Mouse (Mus musculus): Measurements from ENCODE around the gene Sf1. TPM values are rescaled to one million over a fixed set of nuclear protein-coding genes. Genes with fewer than 3 reads are reported as not detected.
A peak's percentile ranks its signal among the peaks of the same experiment; 100 is the strongest.

The Sf1 gene
- polyA plus RNA-seq, 1 experiment = 136 TPM

- H3K4me3 ChIP-seq (replicated peaks; ENCODE audit: extremely low read depth, low read depth, low read length) = peak overlapping the region; percentile 51
- H3K4me1 ChIP-seq (ENCODE audit: control insufficient read depth, insufficient read depth, low read length) = no peaks in the 10 kb centered on the region
- no peak for DNase-seq
- WGBS = 31% methylated on average over 16 of the region's 16 CpGs
- TF ChIP-seq CTCF (IDR thresholded peaks at IDR 0.05; ENCODE audit: insufficient read depth, low read length) (no peak), POLR2A (IDR thresholded peaks at IDR 0.05; ENCODE audit: borderline replicate concordance, extremely low read depth, low read depth, low read length) (0 out of 2 replicates have a peak, but pooled peaks have one; percentile 23)
Measured at GRCm38 (mm10) chr19:6389803-6390202, 26.3 kb downstream of the Sf1 start.

- no peaks in the 10 kb centered on the region for H3K4me1 ChIP-seq (ENCODE audit: control insufficient read depth, insufficient read depth, low read length)
- 64% methylated on average over 6 of the region's 6 CpGs for WGBS
- TF ChIP-seq POLR2A (IDR thresholded peaks at IDR 0.05; ENCODE audit: borderline replicate concordance, extremely low read depth, low read depth, low read length) (no peak), CTCF (IDR thresholded peaks at IDR 0.05; ENCODE audit: insufficient read depth, low read length) (no peak)
- H3K4me3 ChIP-seq (replicated peaks; ENCODE audit: extremely low read depth, low read depth, low read length) = no peak overlapping the region
- no peak for DNase-seq
Measured at GRCm38 (mm10) chr19:6390251-6390650, 26.8 kb downstream of the Sf1 start.

- DNase-seq = no peak
- no peak overlapping the region for H3K4me3 ChIP-seq (replicated peaks; ENCODE audit: extremely low read depth, low read depth, low read length)
- 0 out of 2 replicates have a peak, but pooled peaks have one; percentile 3 for TF ChIP-seq CTCF (IDR thresholded peaks at IDR 0.05; ENCODE audit: insufficient read depth, low read length)
- no peak for TF ChIP-seq POLR2A (IDR thresholded peaks at IDR 0.05; ENCODE audit: borderline replicate concordance, extremely low read depth, low read depth, low read length)
- H3K4me1 ChIP-seq (ENCODE audit: control insufficient read depth, insufficient read depth, low read length) = no peaks in the 10 kb centered on the region
- WGBS = 90% methylated on average over 14 of the region's 14 CpGs
Measured at GRCm38 (mm10) chr19:6392743-6393393, 29.4 kb downstream of the Sf1 start.

- H3K4me1 ChIP-seq (ENCODE audit: control insufficient read depth, insufficient read depth, low read length) = no peaks in the 10 kb centered on the region
- no peak for DNase-seq
- TF ChIP-seq POLR2A (IDR thresholded peaks at IDR 0.05; ENCODE audit: borderline replicate concordance, extremely low read depth, low read depth, low read length) (no peak), CTCF (IDR thresholded peaks at IDR 0.05; ENCODE audit: insufficient read depth, low read length) (no peak)
- no peak overlapping the region for H3K4me3 ChIP-seq (replicated peaks; ENCODE audit: extremely low read depth, low read depth, low read length)
- WGBS = 89% methylated on average over 16 of the region's 16 CpGs
Measured at GRCm38 (mm10) chr19:6393637-6394036, 30.1 kb downstream of the Sf1 start.

- TF ChIP-seq POLR2A (IDR thresholded peaks at IDR 0.05; ENCODE audit: borderline replicate concordance, extremely low read depth, low read depth, low read length) = no peak
- TF ChIP-seq CTCF (IDR thresholded peaks at IDR 0.05; ENCODE audit: insufficient read depth, low read length) = no peak
- 87% methylated on average over 5 of the region's 5 CpGs for WGBS
- Histone ChIP-seq H3K4me3 (replicated peaks; ENCODE audit: extremely low read depth, low read depth, low read length) (no peak overlapping the region), H3K4me1 (ENCODE audit: control insufficient read depth, insufficient read depth, low read length) (peaks cover 3% of the 10 kb centered on the region; the same call in 1 of the 2 replicates)
- no peak for DNase-seq
Measured at GRCm38 (mm10) chr19:6396237-6396636, 32.7 kb downstream of the Sf1 start.

GRCm38 (mm10) chr19:6397582-6398249 is 34.2 kb downstream of the Sf1 start:
- H3K4me3 ChIP-seq (replicated peaks; ENCODE audit: extremely low read depth, low read depth, low read length) = no peak overlapping the region
- WGBS = 86% methylated on average over 22 of the region's 22 CpGs

GRCm38 (mm10) chr19:6398447-6399284 is 35.2 kb downstream of the Sf1 start:
- WGBS = under 1% methylated on average over 39 of the region's 39 CpGs

More at GRCm38 (mm10) chr19:6397582-6398249, 34.2 kb downstream of the Sf1 start:
- no peak for DNase-seq
- peaks cover 3% of the 10 kb centered on the region; the same call in 1 of the 2 replicates for H3K4me1 ChIP-seq (ENCODE audit: control insufficient read depth, insufficient read depth, low read length)
- TF ChIP-seq POLR2A (IDR thresholded peaks at IDR 0.05; ENCODE audit: borderline replicate concordance, extremely low read depth, low read depth, low read length) (no peak), CTCF (IDR thresholded peaks at IDR 0.05; ENCODE audit: insufficient read depth, low read length) (no peak)

GRCm38 (mm10) chr19:6399285-6400095 is 36.0 kb downstream of the Sf1 start, which contains the start of gene Rasgrp2:
TSS of gene Rasgrp2 (plus strand) at chr19:6399340.
- TF ChIP-seq CTCF (IDR thresholded peaks at IDR 0.05; ENCODE audit: insufficient read depth, low read length) (no peak), POLR2A (IDR thresholded peaks at IDR 0.05; ENCODE audit: borderline replicate concordance, extremely low read depth, low read depth, low read length) (peak; percentile 42; the same call in 1 of the 2 replicates)
- WGBS = under 1% methylated on average over 84 of the region's 87 CpGs
- peaks cover 3% of the 10 kb centered on the region; the same call in 1 of the 2 replicates for H3K4me1 ChIP-seq (ENCODE audit: control insufficient read depth, insufficient read depth, low read length)
- DNase-seq = peak; percentile 64
- H3K4me3 ChIP-seq (replicated peaks; ENCODE audit: extremely low read depth, low read depth, low read length) = peak within 1 kb of the TSS; percentile 76

More at GRCm38 (mm10) chr19:6398447-6399284, 35.2 kb downstream of the Sf1 start:
- DNase-seq = peak; percentile 67
- peaks cover 3% of the 10 kb centered on the region; the same call in 1 of the 2 replicates for H3K4me1 ChIP-seq (ENCODE audit: control insufficient read depth, insufficient read depth, low read length)
- peak overlapping the region; percentile 76 for H3K4me3 ChIP-seq (replicated peaks; ENCODE audit: extremely low read depth, low read depth, low read length)
- TF ChIP-seq POLR2A (IDR thresholded peaks at IDR 0.05; ENCODE audit: borderline replicate concordance, extremely low read depth, low read depth, low read length) (peak; percentile 19; the same call in 1 of the 2 replicates), CTCF (IDR thresholded peaks at IDR 0.05; ENCODE audit: insufficient read depth, low read length) (no peak)

Measured in lung, adult 2 months (tissue).